Mouse (Mus musculus): ENCODE results near the gene Tfg.

Tfg gene

GRCm38 (mm10) chr16:56717224-56718200 lies at the start of gene Tfg:
Gene Tfg (minus strand): TSS chr16:56717450.
- DNase-seq: peak; percentile 100

GRCm38 (mm10) chr16:56729060-56729459 lies 11.8 kb upstream of the Tfg start:
- DNase-seq: no peak

- DNase-seq: no peak
Measured at GRCm38 (mm10) chr16:56724927-56725326, 7.7 kb upstream of the Tfg start.

- DNase-seq: no peak
Measured at GRCm38 (mm10) chr16:56722357-56722756, 5.1 kb upstream of the Tfg start.

GRCm38 (mm10) chr16:56719031-56719430 lies 1.8 kb upstream of the Tfg start:
- no peak for DNase-seq

- DNase-seq: peak; percentile 78
Measured at GRCm38 (mm10) chr16:56716557-56717179, 582 bp downstream of the Tfg start.

- DNase-seq: no peak
Measured at GRCm38 (mm10) chr16:56715608-56716007, 1.6 kb downstream of the Tfg start.

- no peak for DNase-seq
Measured at GRCm38 (mm10) chr16:56710071-56710470, 7.2 kb downstream of the Tfg start.

GRCm38 (mm10) chr16:56705731-56706130 lies 11.5 kb downstream of the Tfg start:
- DNase-seq: no peak

GRCm38 (mm10) chr16:56700898-56701297 lies 16.4 kb downstream of the Tfg start:
- DNase-seq: no peak

GRCm38 (mm10) chr16:56696448-56696847 lies 20.8 kb downstream of the Tfg start:
- no peak for DNase-seq

GRCm38 (mm10) chr16:56690715-56691114 lies 26.5 kb downstream of the Tfg start:
- no peak for DNase-seq

- no peak for DNase-seq
Measured at GRCm38 (mm10) chr16:56686747-56687146, 30.5 kb downstream of the Tfg start.

GRCm38 (mm10) chr16:56681010-56681645 lies 36.1 kb downstream of the Tfg start:
- DNase-seq: no peak

GRCm38 (mm10) chr16:56677146-56677545 lies 40.1 kb downstream of the Tfg start:
- peak; percentile 46 for DNase-seq

GRCm38 (mm10) chr16:56673420-56673819 lies 43.8 kb downstream of the Tfg start:
- DNase-seq: no peak

- no peak for DNase-seq
Measured at GRCm38 (mm10) chr16:56670941-56671340, 46.3 kb downstream of the Tfg start.

- no peak for DNase-seq
Measured at GRCm38 (mm10) chr16:56669520-56669919, 47.7 kb downstream of the Tfg start.

- no peak for DNase-seq
Measured at GRCm38 (mm10) chr16:56658866-56659265, 58.4 kb downstream of the Tfg start.

GRCm38 (mm10) chr16:56655193-56655910 lies 61.9 kb downstream of the Tfg start:
- no peak for DNase-seq

GRCm38 (mm10) chr16:56646382-56647172 lies 70.7 kb downstream of the Tfg start:
- no peak for DNase-seq

- DNase-seq: peak; percentile 16
Measured at GRCm38 (mm10) chr16:56645251-56645650, 72.0 kb downstream of the Tfg start.
